Mouse (Mus musculus) small intestine, adult 10 weeks (tissue): ENCODE results near the gene Zic4. TPM values are rescaled to one million over a fixed set of nuclear protein-coding genes. Genes with fewer than 3 reads are reported as not detected.

Source experiments
- polyA plus RNA-seq: library from polyadenylated mRNA; stranded (reverse); fragments of 350-450 nt; fragmentation: Illumina TruSeq; extraction: RNeasy Lipid Tissue Mini Kit (QIAGEN cat#74804); gene quantifications from one replicate; pipeline ENCODE4 v1.2.3, GENCODE M21; 2014; ENCODE audit warnings: low replicate concordance

The Zic4 gene
- polyA plus RNA-seq = not detected

DNA sequence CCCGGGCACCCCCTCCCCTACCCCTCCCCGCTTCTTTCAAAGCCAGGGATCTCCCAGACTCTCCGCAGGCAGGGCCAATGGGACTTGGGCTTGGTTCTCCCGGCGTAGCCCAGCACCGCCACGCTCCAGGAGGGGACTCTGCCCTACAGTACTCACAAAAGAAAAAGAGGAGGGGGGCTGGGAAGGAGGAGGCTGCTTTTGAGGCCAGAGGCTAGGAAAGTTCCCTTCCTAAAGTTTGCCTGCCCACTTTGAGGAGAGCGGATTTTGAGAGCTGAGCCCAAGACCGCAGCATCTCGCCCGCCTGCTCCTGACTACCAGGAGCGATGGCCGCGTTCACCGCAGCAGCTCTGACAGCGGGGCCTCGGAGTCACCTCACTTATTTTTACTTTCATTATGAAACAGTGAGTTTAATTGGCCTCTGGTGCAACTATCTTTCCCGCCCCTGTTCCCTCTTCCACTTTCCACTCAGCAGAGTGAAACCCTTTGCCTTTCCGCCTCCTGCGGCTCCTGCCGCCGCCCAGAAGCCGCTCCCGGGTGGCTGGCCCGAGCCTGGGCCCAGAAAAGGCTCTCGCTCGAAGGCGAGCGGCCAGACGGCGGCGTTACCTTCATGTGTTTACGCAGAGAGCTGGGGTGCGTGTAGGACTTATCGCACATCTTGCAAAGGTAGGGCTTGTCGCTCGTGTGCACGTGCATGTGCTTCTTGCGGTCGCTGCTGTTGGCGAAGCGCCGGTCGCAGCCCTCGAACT is at the start of gene Zic4:
Zic4 (plus strand) TSS at position 558 of the 746 bp plus-strand sequence.

DNA sequence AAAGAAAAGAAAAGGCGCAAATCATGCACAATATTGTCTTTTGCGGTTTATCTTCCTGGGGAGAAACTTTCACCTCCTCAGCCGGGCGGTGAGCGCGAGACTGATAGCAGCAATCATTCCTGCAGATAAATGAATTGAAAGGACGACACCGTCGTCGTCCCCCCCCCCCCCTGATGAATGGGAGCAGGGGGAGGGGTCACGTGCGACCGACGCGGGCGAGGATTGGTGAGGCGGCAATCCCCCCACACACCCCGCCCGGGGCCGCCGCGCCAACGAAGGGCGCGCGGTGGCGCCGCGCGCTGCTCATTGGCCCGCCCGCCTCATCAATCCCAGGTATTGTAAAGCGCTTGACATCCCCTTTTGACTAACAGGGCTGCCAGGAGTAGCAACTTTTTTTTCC is 3.5 kb downstream of the Zic4 start, which contains the start of gene Zic1:
Zic1 (minus strand) TSS at position 147 of the 400 bp plus-strand sequence.

Other genes with a start within 250 kb of the Zic4 start
- gene Zic1, start 3.4 kb downstream of the Zic4 start, polyA plus RNA-seq = not detected